Mouse (Mus musculus): ENCODE data around the gene Atp1a4.

DNA sequence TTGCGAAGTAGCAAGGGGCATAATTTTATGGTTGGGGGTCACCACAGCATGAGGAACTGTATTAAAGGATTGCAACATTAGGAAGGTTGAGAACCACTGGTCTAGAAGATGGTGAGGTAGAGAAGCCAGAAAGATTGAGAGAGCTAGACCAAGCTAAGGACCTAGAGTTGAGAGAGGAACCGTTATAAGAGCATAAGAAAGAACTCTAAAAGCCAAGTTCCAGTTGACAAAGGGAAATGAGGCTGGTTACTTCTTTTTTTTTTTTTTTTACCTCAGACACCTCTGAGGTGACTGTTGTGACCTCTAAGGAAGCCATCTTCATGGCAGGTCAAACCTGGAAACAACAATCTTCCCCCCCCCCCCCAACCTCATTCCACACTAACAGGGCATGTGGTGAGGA lies 46.9 kb upstream of the Atp1a4 start:
- TF ChIP-seq CTCF (conservative IDR thresholded peaks at IDR 0.05; ENCODE audit: low read length) (no peak), NANOG (IDR thresholded peaks at IDR 0.05; ENCODE audit: borderline replicate concordance, low read length) (no peak)
